25 mouse cellular contexts compared by ENCODE assay signal in genomic region chr1:153590176-153590734, GRCm38 (mm10). TPM values are rescaled to one million over a fixed set of nuclear protein-coding genes. Genes with fewer than 3 reads are reported as not detected.
DNase-seq lines count a peak whose midpoint lies in the region; ATAC-seq and TF ChIP-seq lines count a peak whose summit lies in the region.
"Had no signal": no experiment of that assay in that cellular context is flagged by ENCODE, and none has a peak within 500 bp of the region (broad histone marks: within the 10 kb centered on the region; RNA-seq: fewer than 3 reads in every experiment).

No protein-coding gene starts in this region.

- no peaks in the 10 kb centered on the region for H3K27me3 ChIP-seq in heart, postnatal 0 days (ENCODE audit: control insufficient read depth, insufficient read depth, low read length)
- H3K27me3 ChIP-seq in lung, embryonic 14.5 days (ENCODE audit: insufficient read depth, low read length), result no peaks in the 10 kb centered on the region
- H3K27me3 ChIP-seq: heart, embryonic 12.5 days; neural tube, embryonic 13.5 days had no signal

- H3K27ac ChIP-seq in heart, postnatal 0 days (ENCODE audit: low read depth), result no peak overlapping the region
- H3K27ac ChIP-seq in lung, embryonic 14.5 days (ENCODE audit: low read depth), result no peak overlapping the region
- H3K27ac ChIP-seq: gastrocnemius, adult 2 months; hindbrain, postnatal 0 days; layer of hippocampus, adult 2 months; neural tube, embryonic 13.5 days; stomach, postnatal 0 days had no signal

- TF ChIP-seq EP300 in heart, postnatal 0 days (IDR thresholded peaks at IDR 0.05; ENCODE audit: low read depth), result no peak

- no peak overlapping the region for H3K4me3 ChIP-seq in heart, postnatal 0 days (ENCODE audit: low read depth, low read length)
- no peak overlapping the region for H3K4me3 ChIP-seq in lung, embryonic 14.5 days (ENCODE audit: low read depth, low read length)
- H3K4me3 ChIP-seq: gastrocnemius, adult 2 months; heart, embryonic 12.5 days; layer of hippocampus, adult 2 months; myocyte; neural tube, embryonic 13.5 days had no signal

- no peak for DNase-seq in heart, postnatal 0 days (ENCODE audit: low spot score)
- no peak for DNase-seq in heart, adult 8-10 months (ENCODE audit: low spot score)
- DNase-seq in Muller cell, postnatal 12 days (ENCODE audit: inconsistent ontology term), result peak; percentile 59
- DNase-seq in lung, embryonic 14.5 days, result peak; percentile 57
- DNase-seq in lung, postnatal 25 days (ENCODE audit: low spot score), result peak; percentile 42
- DNase-seq in layer of hippocampus, adult 11-12 months (ENCODE audit: low spot score), result no peak
- DNase-seq in thymus, postnatal 25 days, result no peak
- DNase-seq: adrenal gland, adult 2 months; cerebellum, adult 8-10 months; gastrocnemius, adult 2 months; kidney, adult 9 months; kidney, postnatal 14 days; liver, postnatal 0 days; right cerebral cortex, adult 18-20 months; thymus, adult 2 months had no signal

- H3K9ac ChIP-seq in heart, postnatal 0 days (replicated peaks; ENCODE audit: low read depth, low read length), result no peak overlapping the region
- no peak overlapping the region for H3K9ac ChIP-seq in lung, embryonic 14.5 days
- H3K9ac ChIP-seq: heart, embryonic 12.5 days; liver, postnatal 0 days; neural tube, embryonic 13.5 days had no signal

- H3K4me1 ChIP-seq in heart, postnatal 0 days (ENCODE audit: control insufficient read depth, insufficient read depth), result peaks cover 4% of the 10 kb centered on the region; the same call in 1 of the 2 replicates
- 0 out of 2 replicates have a peak, but pooled peaks cover 4% of the 10 kb centered on the region for H3K4me1 ChIP-seq in lung, embryonic 14.5 days (ENCODE audit: insufficient read depth)
- H3K4me1 ChIP-seq: neural tube, embryonic 13.5 days had no signal

- TF ChIP-seq CTCF in heart, postnatal 0 days (IDR thresholded peaks at IDR 0.05; ENCODE audit: low read depth), result no peak
- TF ChIP-seq CTCF in lung, embryonic 14.5 days (IDR thresholded peaks at IDR 0.05; ENCODE audit: low read depth), result no peak

- H3K4me2 ChIP-seq in heart, postnatal 0 days (ENCODE audit: low read depth, low read length), result no peak overlapping the region
- H3K4me2 ChIP-seq in lung, embryonic 14.5 days, result no peak overlapping the region
- H3K4me2 ChIP-seq: heart, embryonic 12.5 days; neural tube, embryonic 13.5 days had no signal

- 62% methylated on average over 2 of the region's 2 CpGs for WGBS in heart, postnatal 0 days
- 70% methylated on average over 2 of the region's 2 CpGs for WGBS in lung, embryonic 14.5 days

- no peaks in the 10 kb centered on the region for H3K9me3 ChIP-seq in heart, postnatal 0 days (replicated peaks; ENCODE audit: control insufficient read depth, low read length)
- H3K9me3 ChIP-seq in lung, embryonic 14.5 days (ENCODE audit: low read depth, low read length), result no peaks in the 10 kb centered on the region
- H3K9me3 ChIP-seq: heart, embryonic 12.5 days; neural tube, embryonic 13.5 days had no signal

- peak; percentile 75 for ATAC-seq in heart, postnatal 0 days (ENCODE audit: insufficient read depth, low read depth)
- no peak for ATAC-seq in lung, embryonic 14.5 days (ENCODE audit: insufficient read depth)
- no peak for ATAC-seq in erythroblast, adult 5-6 weeks (replicated peaks; ENCODE audit: low FRiP score, poor library complexity, severe bottlenecking)
- ATAC-seq: forebrain, embryonic 14.5 days; hindbrain, postnatal 0 days; intestine, embryonic 16.5 days; liver, postnatal 0 days; midbrain, embryonic 16.5 days had no signal

- H3K36me3 ChIP-seq in heart, postnatal 0 days (replicated peaks; ENCODE audit: control insufficient read depth, insufficient read depth, low read length), result no peaks in the 10 kb centered on the region
- no peaks in the 10 kb centered on the region for H3K36me3 ChIP-seq in lung, embryonic 14.5 days (ENCODE audit: insufficient read depth)
- H3K36me3 ChIP-seq: heart, embryonic 12.5 days; neural tube, embryonic 13.5 days had no signal

RNA-seq across cellular contexts. Expression of gene Npl, which starts 40.4 kb away (rescaled TPM):
- total RNA-seq in heart, postnatal 0 days (2014; rRNA removed; ENCODE audit: low replicate concordance), result 0.57 and 2.9 TPM in 2 replicates
- 3.1 and 3.2 TPM in 2 replicates for polyA plus RNA-seq in heart, postnatal 0 days (2015; fragmentation: Nextera tagmentation; extraction: Ambion mirVana)
- 1 to 10 TPM; 1.3 to 1.8 (median 1.8) TPM for total RNA-seq in heart, adult 8-10 months (2022)
- polyA plus RNA-seq in lung, embryonic 14.5 days (2014; fragmentation: Nextera tagmentation; extraction: Ambion mirVana), result 7.6 and 8.1 TPM in 2 replicates
- total RNA-seq in erythroblast, adult 5-6 weeks (2015; ENCODE audit: low replicate concordance), result 4.8 and 6.1 TPM in 2 replicates
- 1.2 and 1.8 TPM in 2 replicates for total RNA-seq in erythroblast, adult 5-6 weeks (2017; ENCODE audit: low replicate concordance)

Comparison
In these comparisons a context has a peak if more than half of its experiments do, and no peak if none do; other contexts are left out.
1. DNase-seq: peak in Muller cell, postnatal 12 days (single experiment), lung, embryonic 14.5 days (single experiment) and lung, postnatal 25 days (single experiment); none in heart, postnatal 0 days (single experiment), heart, adult 8-10 months (single experiment), layer of hippocampus, adult 11-12 months (single experiment) and thymus, postnatal 25 days (single experiment).